Mouse (Mus musculus): Measurements from ENCODE around the gene Ccdc12. TPM values are rescaled to one million over a fixed set of nuclear protein-coding genes. Genes with fewer than 3 reads are reported as not detected.
A peak's percentile ranks its signal among the peaks of the same experiment; 100 is the strongest.

Gene Ccdc12
- polyA plus RNA-seq, 1 experiment from 2014 or later, result 120 TPM

GRCm38 (mm10) chr9:110666374-110666773 is 10.1 kb downstream of the Ccdc12 start:
- H3K9ac ChIP-seq (ENCODE audit: low read length), result no peak overlapping the region
- no peaks in the 10 kb centered on the region for H3K36me3 ChIP-seq (ENCODE audit: control insufficient read depth, insufficient read depth, low read length)
- H3K4me1 ChIP-seq (ENCODE audit: control insufficient read depth, insufficient read depth, low read length), result peaks cover 3% of the 10 kb centered on the region; the same call in 1 of the 2 replicates
- no peak overlapping the region for H3K4me3 ChIP-seq (ENCODE audit: low read depth, low read length)
- H3K4me2 ChIP-seq (ENCODE audit: low read length), result no peak overlapping the region
- H3K9me3 ChIP-seq (replicated peaks; ENCODE audit: control insufficient read depth, low read length), result no peaks in the 10 kb centered on the region
- DNase-seq (ENCODE audit: low spot score) (no peak), ATAC-seq (no peak)
- H3K27me3 ChIP-seq (replicated peaks; ENCODE audit: control insufficient read depth, insufficient read depth, low read length), result no peaks in the 10 kb centered on the region
- H3K27ac ChIP-seq (ENCODE audit: low read depth, low read length), result no peak overlapping the region
- WGBS, result 37% methylated on average over 8 of the region's 8 CpGs

- no peak for ATAC-seq
- WGBS, result 71% methylated on average over 4 of the region's 4 CpGs
- Histone ChIP-seq H3K9ac (ENCODE audit: low read length) (no peak overlapping the region), H3K4me2 (ENCODE audit: low read length) (no peak overlapping the region), H3K27me3 (replicated peaks; ENCODE audit: control insufficient read depth, insufficient read depth, low read length) (no peaks in the 10 kb centered on the region), H3K27ac (ENCODE audit: low read depth, low read length) (no peak overlapping the region), H3K36me3 (ENCODE audit: control insufficient read depth, insufficient read depth, low read length) (no peaks in the 10 kb centered on the region), H3K4me1 (ENCODE audit: control insufficient read depth, insufficient read depth, low read length) (peaks cover 3% of the 10 kb centered on the region; the same call in 1 of the 2 replicates), H3K4me3 (ENCODE audit: low read depth, low read length) (no peak overlapping the region), H3K9me3 (replicated peaks; ENCODE audit: control insufficient read depth, low read length) (no peaks in the 10 kb centered on the region)
- no peak for DNase-seq (ENCODE audit: low spot score)
Measured at GRCm38 (mm10) chr9:110667219-110667836, 11.0 kb downstream of the Ccdc12 start.

GRCm38 (mm10) chr9:110668601-110669293 is 12.4 kb downstream of the Ccdc12 start:
- ATAC-seq, result no peak
- 93% methylated on average over 6 of the region's 6 CpGs for WGBS
- H3K27ac ChIP-seq (ENCODE audit: low read depth, low read length), result no peak overlapping the region
- H3K9ac ChIP-seq (ENCODE audit: low read length), result no peak overlapping the region
- DNase-seq (ENCODE audit: low spot score), result no peak
- no peak overlapping the region for H3K4me3 ChIP-seq (ENCODE audit: low read depth, low read length)
- no peak overlapping the region for H3K4me2 ChIP-seq (ENCODE audit: low read length)
- H3K36me3 ChIP-seq (ENCODE audit: control insufficient read depth, insufficient read depth, low read length), result no peaks in the 10 kb centered on the region
- no peaks in the 10 kb centered on the region for H3K27me3 ChIP-seq (replicated peaks; ENCODE audit: control insufficient read depth, insufficient read depth, low read length)
- peaks cover 3% of the 10 kb centered on the region; the same call in 1 of the 2 replicates for H3K4me1 ChIP-seq (ENCODE audit: control insufficient read depth, insufficient read depth, low read length)
- no peaks in the 10 kb centered on the region for H3K9me3 ChIP-seq (replicated peaks; ENCODE audit: control insufficient read depth, low read length)

GRCm38 (mm10) chr9:110669785-110670184 is 13.5 kb downstream of the Ccdc12 start:
- DNase-seq (ENCODE audit: low spot score) (no peak), ATAC-seq (no peak)
- 93% methylated on average over 5 of the region's 5 CpGs for WGBS
- Histone ChIP-seq H3K27me3 (replicated peaks; ENCODE audit: control insufficient read depth, insufficient read depth, low read length) (no peaks in the 10 kb centered on the region), H3K9me3 (replicated peaks; ENCODE audit: control insufficient read depth, low read length) (no peaks in the 10 kb centered on the region), H3K9ac (ENCODE audit: low read length) (no peak overlapping the region), H3K4me3 (ENCODE audit: low read depth, low read length) (no peak overlapping the region), H3K4me2 (ENCODE audit: low read length) (no peak overlapping the region), H3K4me1 (ENCODE audit: control insufficient read depth, insufficient read depth, low read length) (peaks cover 3% of the 10 kb centered on the region; the same call in 1 of the 2 replicates), H3K27ac (ENCODE audit: low read depth, low read length) (no peak overlapping the region), H3K36me3 (ENCODE audit: control insufficient read depth, insufficient read depth, low read length) (no peaks in the 10 kb centered on the region)

- WGBS, result 65% methylated on average over 7 of the region's 7 CpGs
- ATAC-seq (peak; percentile 44; the same call in 1 of the 2 replicates), DNase-seq (ENCODE audit: low spot score) (no peak)
- no peak overlapping the region for H3K9ac ChIP-seq (ENCODE audit: low read length)
- H3K27ac ChIP-seq (ENCODE audit: low read depth, low read length), result no peak overlapping the region
- H3K4me2 ChIP-seq (ENCODE audit: low read length), result no peak overlapping the region
- H3K36me3 ChIP-seq (ENCODE audit: control insufficient read depth, insufficient read depth, low read length), result no peaks in the 10 kb centered on the region
- H3K9me3 ChIP-seq (replicated peaks; ENCODE audit: control insufficient read depth, low read length), result no peaks in the 10 kb centered on the region
- no peaks in the 10 kb centered on the region for H3K27me3 ChIP-seq (replicated peaks; ENCODE audit: control insufficient read depth, insufficient read depth, low read length)
- no peak overlapping the region for H3K4me3 ChIP-seq (ENCODE audit: low read depth, low read length)
- no peaks in the 10 kb centered on the region for H3K4me1 ChIP-seq (ENCODE audit: control insufficient read depth, insufficient read depth, low read length)
Measured at GRCm38 (mm10) chr9:110672462-110673106, 16.3 kb downstream of the Ccdc12 start.

- 50% methylated on average over 10 of the region's 10 CpGs for WGBS
- Histone ChIP-seq H3K4me2 (ENCODE audit: low read length) (no peak overlapping the region), H3K4me3 (ENCODE audit: low read depth, low read length) (no peak overlapping the region), H3K27me3 (replicated peaks; ENCODE audit: control insufficient read depth, insufficient read depth, low read length) (no peaks in the 10 kb centered on the region), H3K9me3 (replicated peaks; ENCODE audit: control insufficient read depth, low read length) (no peaks in the 10 kb centered on the region), H3K4me1 (ENCODE audit: control insufficient read depth, insufficient read depth, low read length) (no peaks in the 10 kb centered on the region), H3K9ac (ENCODE audit: low read length) (peak overlapping the region; percentile 1; the same call in 1 of the 2 replicates), H3K36me3 (ENCODE audit: control insufficient read depth, insufficient read depth, low read length) (no peaks in the 10 kb centered on the region), H3K27ac (ENCODE audit: low read depth, low read length) (no peak overlapping the region)
- DNase-seq (ENCODE audit: low spot score), result no peak
- ATAC-seq, result 0 out of 2 replicates have a peak, but pooled peaks have one; percentile 10
Measured at GRCm38 (mm10) chr9:110673107-110673752, 16.9 kb downstream of the Ccdc12 start.

- Histone ChIP-seq H3K27ac (ENCODE audit: low read depth, low read length) (no peak overlapping the region), H3K27me3 (replicated peaks; ENCODE audit: control insufficient read depth, insufficient read depth, low read length) (no peaks in the 10 kb centered on the region), H3K9me3 (replicated peaks; ENCODE audit: control insufficient read depth, low read length) (no peaks in the 10 kb centered on the region), H3K36me3 (ENCODE audit: control insufficient read depth, insufficient read depth, low read length) (no peaks in the 10 kb centered on the region), H3K4me3 (ENCODE audit: low read depth, low read length) (no peak overlapping the region), H3K9ac (ENCODE audit: low read length) (no peak overlapping the region), H3K4me2 (ENCODE audit: low read length) (no peak overlapping the region), H3K4me1 (ENCODE audit: control insufficient read depth, insufficient read depth, low read length) (no peaks in the 10 kb centered on the region)
- DNase-seq (ENCODE audit: low spot score) (no peak), ATAC-seq (no peak)
- WGBS, result 91% methylated on average over 8 of the region's 8 CpGs
Measured at GRCm38 (mm10) chr9:110676492-110676911, 20.2 kb downstream of the Ccdc12 start.

- Histone ChIP-seq H3K27me3 (replicated peaks; ENCODE audit: control insufficient read depth, insufficient read depth, low read length) (no peaks in the 10 kb centered on the region), H3K9me3 (replicated peaks; ENCODE audit: control insufficient read depth, low read length) (no peaks in the 10 kb centered on the region), H3K27ac (ENCODE audit: low read depth, low read length) (no peak overlapping the region), H3K9ac (ENCODE audit: low read length) (no peak overlapping the region), H3K4me3 (ENCODE audit: low read depth, low read length) (no peak overlapping the region), H3K4me2 (ENCODE audit: low read length) (no peak overlapping the region), H3K4me1 (ENCODE audit: control insufficient read depth, insufficient read depth, low read length) (peaks cover 14% of the 10 kb centered on the region), H3K36me3 (ENCODE audit: control insufficient read depth, insufficient read depth, low read length) (no peaks in the 10 kb centered on the region)
- WGBS, result 63% methylated on average over 5 of the region's 5 CpGs
- ATAC-seq (no peak), DNase-seq (ENCODE audit: low spot score) (no peak)
Measured at GRCm38 (mm10) chr9:110678886-110679285, 22.6 kb downstream of the Ccdc12 start.
